Mouse (Mus musculus) MEL (cell line): ENCODE results near the gene Abhd17b. TPM values are rescaled to one million over a fixed set of nuclear protein-coding genes. Genes with fewer than 3 reads are reported as not detected.
A peak's percentile ranks its signal among the peaks of the same experiment; 100 is the strongest.

Experiments used
- DNase-seq: peaks from one replicate; pipeline ENCODE4 v3.0.0; 2011; ENCODE audit warnings: low read depth, low spot score
- H3K27ac ChIP-seq: 2 replicates; pipeline ENCODE4 v1.5.1; 2012; ENCODE audit warnings: low read depth, mild to moderate bottlenecking, control low read depth, low read length, moderate library complexity; ENCODE audit not compliant: control insufficient read depth
- H3K27me3 ChIP-seq, 2 experiments: fragments of 150-350 bp in 1 of 2; sonication (generic) in 1 of 2; 2 replicates each; pipeline ENCODE4 v1.6.1; 2012; ENCODE audit warnings: low read length in 2 of 2, mild to moderate bottlenecking in 2 of 2, improper control_type of control experiment in 1 of 2, moderate library complexity in 1 of 2; ENCODE audit not compliant: insufficient read depth in 2 of 2, control insufficient read depth in 1 of 2
- H3K36me3 ChIP-seq, 2 experiments: 2 replicates each; pipeline ENCODE4 v1.6.1; 2012 to 2014; ENCODE audit warnings: low read length in 2 of 2, improper control_type of control experiment in 1 of 2, inconsistent platforms in 1 of 2, mild to moderate bottlenecking in 1 of 2; ENCODE audit not compliant: insufficient read depth in 2 of 2, control insufficient read depth in 1 of 2
- H3K4me1 ChIP-seq, 2 experiments: fragments of 150-350 bp in 1 of 2; sonication (generic) in 1 of 2; 2 replicates each; pipeline ENCODE4 v1.6.1; 2012; ENCODE audit warnings: low read length in 2 of 2, improper control_type of control experiment in 1 of 2, mild to moderate bottlenecking in 1 of 2; ENCODE audit not compliant: insufficient read depth in 2 of 2, control insufficient read depth in 1 of 2
- H3K4me3 ChIP-seq, 2 experiments: fragments of 150-350 bp in 1 of 2; sonication (generic) in 1 of 2; 2 replicates each; pipeline ENCODE4 v1.5.1; 2012; ENCODE audit warnings: low read depth in 2 of 2, low read length in 2 of 2, mild to moderate bottlenecking in 2 of 2, moderate library complexity in 2 of 2, control low read depth in 1 of 2, improper control_type of control experiment in 1 of 2; ENCODE audit not compliant: control insufficient read depth in 1 of 2, insufficient read depth in 1 of 2
- H3K79me2 ChIP-seq: 2 replicates; pipeline ENCODE4 v1.6.1; 2012; ENCODE audit warnings: mild to moderate bottlenecking, low read length, moderate library complexity; ENCODE audit not compliant: control insufficient read depth, poor library complexity, insufficient read depth
- H3K9ac ChIP-seq: 2 replicates; pipeline ENCODE4 v1.6.1; 2012; ENCODE audit warnings: low read depth, mild to moderate bottlenecking, control low read depth, low read length, moderate library complexity; ENCODE audit not compliant: control insufficient read depth, poor library complexity, severe bottlenecking
- H3K9me3 ChIP-seq: fragments of 150-350 bp; sonication (generic); replicated peaks from 2 replicates; pipeline ENCODE4 v1.6.1; 2012; ENCODE audit warnings: mild to moderate bottlenecking, low read length, improper control_type of control experiment, moderate library complexity; ENCODE audit not compliant: insufficient read depth
- CHD1 ChIP-seq: IDR thresholded peaks from 2 replicates; pipeline ENCODE4 v1.6.1; 2012; ENCODE audit warnings: low read depth, mild to moderate bottlenecking, inconsistent platforms, low read length, improper control_type of control experiment
- CHD2 ChIP-seq: IDR thresholded peaks from 2 replicates; pipeline ENCODE4 v1.6.1; 2011; ENCODE audit warnings: low read length, improper control_type of control experiment
- CTCF ChIP-seq, 3 experiments: IDR thresholded peaks in 2 of 3; conservative IDR thresholded peaks in 1 of 3; 2 replicates each; pipeline ENCODE4 v1.5.1; 2011 to 2012; ENCODE audit warnings: low read length in 3 of 3, low read depth in 2 of 3, mild to moderate bottlenecking in 2 of 3, improper control_type of control experiment in 1 of 3, inconsistent platforms in 1 of 3, mixed read lengths in 1 of 3, moderate library complexity in 1 of 3; ENCODE audit not compliant: control insufficient read depth in 1 of 3, insufficient read depth in 1 of 3, poor library complexity in 1 of 3, severe bottlenecking in 1 of 3
- ELF1 ChIP-seq: IDR thresholded peaks from 2 replicates; pipeline ENCODE4 v1.6.1; 2014; ENCODE audit warnings: low read depth, mild to moderate bottlenecking, inconsistent platforms, low read length, improper control_type of control experiment, moderate library complexity
- EP300 ChIP-seq, 2 experiments: IDR thresholded peaks; 2 replicates each; pipeline ENCODE4 v1.6.1; 2011; ENCODE audit warnings: improper control_type of control experiment in 2 of 2, low read length in 2 of 2, low read depth in 1 of 2, mild to moderate bottlenecking in 1 of 2
- ETS1 ChIP-seq: IDR thresholded peaks from 2 replicates; pipeline ENCODE4 v1.6.1; 2012; ENCODE audit warnings: low read depth, mild to moderate bottlenecking, inconsistent platforms, low read length, improper control_type of control experiment, moderate library complexity
- GABPA ChIP-seq: IDR thresholded peaks from 2 replicates; pipeline ENCODE4 v1.6.1; 2012; ENCODE audit warnings: low read depth, mild to moderate bottlenecking, inconsistent platforms, low read length, improper control_type of control experiment, moderate library complexity
- GATA1 ChIP-seq: IDR thresholded peaks from 2 replicates; pipeline ENCODE4 v1.6.1; 2011; ENCODE audit warnings: low read depth, low read length, improper control_type of control experiment
- JUND ChIP-seq: IDR thresholded peaks from 2 replicates; pipeline ENCODE4 v1.6.1; 2011; ENCODE audit warnings: low read depth, mild to moderate bottlenecking, improper control_type of control experiment, low read length
- MAFK ChIP-seq: IDR thresholded peaks from 2 replicates; pipeline ENCODE4 v1.6.1; 2011; ENCODE audit warnings: low read depth, mild to moderate bottlenecking, low read length, improper control_type of control experiment, borderline replicate concordance
- MAX ChIP-seq: IDR thresholded peaks from 2 replicates; pipeline ENCODE4 v1.6.1; 2011; ENCODE audit warnings: low read length, improper control_type of control experiment
- MYC ChIP-seq: IDR thresholded peaks from 2 replicates; pipeline ENCODE4 v1.6.1; 2011; ENCODE audit warnings: low read depth, mild to moderate bottlenecking, low read length, improper control_type of control experiment, moderate library complexity
- NELFE ChIP-seq: IDR thresholded peaks from 2 replicates; pipeline ENCODE4 v1.6.1; 2011; ENCODE audit warnings: low read depth, low read length, improper control_type of control experiment
- POLR2A ChIP-seq, 2 experiments: IDR thresholded peaks; 2 replicates each; pipeline ENCODE4 v1.6.1; 2011 to 2012; ENCODE audit warnings: low read length in 2 of 2, mild to moderate bottlenecking in 2 of 2, control low read depth in 1 of 2, improper control_type of control experiment in 1 of 2, low read depth in 1 of 2, moderate library complexity in 1 of 2; ENCODE audit not compliant: control insufficient read depth in 1 of 2, insufficient read depth in 1 of 2, poor library complexity in 1 of 2
- POLR2AphosphoS5 ChIP-seq: IDR thresholded peaks from 2 replicates; pipeline ENCODE4 v1.6.1; 2012; ENCODE audit warnings: low read depth, borderline replicate concordance, mild to moderate bottlenecking, inconsistent platforms, low read length, moderate library complexity, mixed read lengths
- RCOR1 ChIP-seq: IDR thresholded peaks from 2 replicates; pipeline ENCODE4 v1.6.1; 2012; ENCODE audit warnings: low read depth, mild to moderate bottlenecking, inconsistent platforms, low read length, improper control_type of control experiment
- SIN3A ChIP-seq: IDR thresholded peaks from 2 replicates; pipeline ENCODE4 v1.6.1; 2012; ENCODE audit warnings: low read length, improper control_type of control experiment, inconsistent platforms
- TAL1 ChIP-seq: IDR thresholded peaks from 2 replicates; pipeline ENCODE4 v1.6.1; 2012; ENCODE audit warnings: mild to moderate bottlenecking, inconsistent platforms, low read length, moderate library complexity, mixed read lengths
- TCF12 ChIP-seq: IDR thresholded peaks from 2 replicates; pipeline ENCODE4 v1.6.1; 2014; ENCODE audit warnings: low read depth, mild to moderate bottlenecking, inconsistent platforms, low read length, improper control_type of control experiment, moderate library complexity
- UBTF ChIP-seq: IDR thresholded peaks from 2 replicates; pipeline ENCODE4 v1.6.1; 2012; ENCODE audit warnings: low read depth, mild to moderate bottlenecking, inconsistent platforms, low read length, improper control_type of control experiment, moderate library complexity, borderline replicate concordance; ENCODE audit not compliant: insufficient read depth
- USF1 ChIP-seq: IDR thresholded peaks from 2 replicates; pipeline ENCODE4 v1.6.1; 2014; ENCODE audit warnings: low read depth, mild to moderate bottlenecking, inconsistent platforms, low read length, improper control_type of control experiment, moderate library complexity
- ZC3H11A ChIP-seq: IDR thresholded peaks from 2 replicates; pipeline ENCODE4 v1.6.1; 2012; ENCODE audit warnings: low read depth, mild to moderate bottlenecking, inconsistent platforms, low read length, improper control_type of control experiment
- polyA plus RNA-seq, 2 experiments: library from polyadenylated mRNA; stranded (reverse) in 1 of 2; unstranded in 1 of 2; fragments of >175 nt in 1 of 2; fragments of >200 nt in 1 of 2; gene quantifications; 2 replicates each; pipeline versions ENCODE4 v1.2.1 to v1.2.4; 2012; ENCODE audit warnings: low replicate concordance in 2 of 2, low read depth in 1 of 2; ENCODE audit not compliant: insufficient read length in 2 of 2, insufficient read depth in 1 of 2, missing spikeins in 1 of 2
- total RNA-seq: library from RNA; depleted of rRNA; stranded (reverse); fragments of 300-350 nt; gene quantifications from 2 replicates; pipeline ENCODE4 v1.2.3, GENCODE M21; 2012; rRNA removed

The Abhd17b gene
- 15.8 and 17.9 TPM in 2 replicates for total RNA-seq
- polyA plus RNA-seq: 100 to 1,000 TPM in 1 of 2 experiments, 10 to 100 TPM in 1; 16.1 to 173 TPM

DNA sequence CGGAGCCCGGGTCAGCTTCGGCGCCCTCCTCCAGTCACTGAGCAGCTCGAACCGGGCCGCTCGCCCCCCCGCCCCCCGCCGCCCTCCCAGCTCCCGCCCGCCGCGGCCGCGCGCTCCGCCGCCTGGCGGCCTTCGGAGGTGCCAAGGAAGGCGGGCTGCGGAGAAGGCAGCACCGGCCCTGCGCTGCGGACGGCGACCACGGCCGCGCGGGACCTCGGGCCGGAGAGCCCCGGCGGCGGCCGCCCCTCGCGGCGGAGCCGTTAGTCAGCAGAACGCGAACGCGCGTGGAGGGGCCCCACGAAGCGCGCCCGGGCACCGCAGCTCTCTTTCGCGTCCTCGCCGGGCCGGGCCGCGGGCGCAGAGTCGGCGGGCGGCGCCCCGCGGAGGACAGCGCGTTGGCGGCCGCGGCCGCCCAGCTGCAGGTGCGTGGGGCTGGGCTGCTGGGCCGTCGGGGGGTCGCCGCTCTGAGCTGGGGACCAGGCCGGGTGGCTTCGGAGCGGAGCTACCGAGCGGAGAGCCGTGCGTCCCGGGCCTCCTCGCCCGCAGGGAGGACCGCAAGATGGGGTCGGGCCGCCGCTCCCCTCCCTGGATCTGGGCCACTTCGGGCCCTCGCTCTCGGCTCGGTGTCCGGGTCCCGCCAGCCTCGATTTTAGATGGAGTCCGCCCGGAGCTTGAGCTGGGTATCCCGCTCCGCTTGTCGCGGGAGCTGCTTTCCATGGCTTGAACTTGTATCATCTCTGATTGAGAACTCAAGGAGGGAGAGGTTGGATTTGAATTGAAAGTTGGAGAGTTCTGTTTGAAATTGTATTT lies at the start of gene Abhd17b:
Gene Abhd17b, plus strand, starts transcription at position 14 of the 810 bp plus-strand sequence.
- H3K4me1 ChIP-seq: peaks cover 3 to 6% of the 10 kb centered on the region in 2 experiments; a peak in 3 of 4 replicates
- peak; percentile 54 for DNase-seq
- H3K36me3 ChIP-seq: peaks cover 0 to 25% of the 10 kb centered on the region in 2 experiments; a peak in 2 of 4 replicates
- peak in 1 of 3 experiments; percentile 40; a peak in 2 of 6 replicates for TF ChIP-seq CTCF (IDR thresholded peaks at IDR 0.05 in 2 of 3, conservative IDR thresholded peaks at IDR 0.05 in 1 of 3; ENCODE audit: control insufficient read depth in 1 of 3, insufficient read depth in 1 of 3, low read depth in 2 of 3, low read length in 3 of 3, poor library complexity in 1 of 3, severe bottlenecking in 1 of 3)
- peak; percentile 34; the same call in 1 of the 2 replicates for TF ChIP-seq SIN3A
- peak in 1 of 2 experiments; percentile 35; a peak in 1 of 4 replicates for TF ChIP-seq POLR2A (IDR thresholded peaks at IDR 0.05; ENCODE audit: control insufficient read depth in 1 of 2, insufficient read depth in 1 of 2, low read depth in 1 of 2, low read length in 2 of 2, poor library complexity in 1 of 2)
- no peak for TF ChIP-seq MAFK
- TF ChIP-seq, all 39 proteins: peak for 3
- no peaks in the 10 kb centered on the region for H3K9me3 ChIP-seq
- H3K9ac ChIP-seq: peak within 1 kb of the TSS; percentile 92
- peak within 1 kb of the TSS; percentile 84 for H3K27ac ChIP-seq
- peak within 1 kb of the TSS; percentile 92 to 98 for H3K4me3 ChIP-seq
- H3K27me3 ChIP-seq: no peaks in the 10 kb centered on the region
- peaks cover 53% of the 10 kb centered on the region for H3K79me2 ChIP-seq

- no peaks in the 10 kb centered on the region for H3K79me2 ChIP-seq
- H3K9me3 ChIP-seq: no peaks in the 10 kb centered on the region
- H3K4me1 ChIP-seq: peaks cover 3 to 4% of the 10 kb centered on the region in 2 experiments; a peak in 3 of 4 replicates
- DNase-seq: peak; percentile 83
- H3K4me3 ChIP-seq: no peak overlapping the region; a peak in 1 of 4 replicates
- H3K27ac ChIP-seq: peak overlapping the region; percentile 83
- no peaks in the 10 kb centered on the region for H3K27me3 ChIP-seq
- peak overlapping the region; percentile 60 for H3K9ac ChIP-seq
- TF ChIP-seq NELFE (no peak), UBTF (no peak), ETS1 (peak; percentile 90), MAX (no peak; the same call in 1 of the 2 replicates), CHD1 (no peak), TCF12 (no peak), RCOR1 (no peak), GATA1 (peak; percentile 88), GABPA (no peak), EP300 (IDR thresholded peaks at IDR 0.05; ENCODE audit: low read depth in 1 of 2, low read length in 2 of 2) (peak in 1 of 2 experiments; percentile 48; a peak in 2 of 4 replicates), CHD2 (no peak), TAL1 (peak; percentile 77), USF1 (peak; percentile 62), MAFK (no peak), ZC3H11A (no peak), ELF1 (peak; percentile 61; the same call in 1 of the 2 replicates), SIN3A (peak; percentile 71), MYC (peak; percentile 84), JUND (no peak), POLR2AphosphoS5 (no peak)
- H3K36me3 ChIP-seq: peaks cover 0 to 7% of the 10 kb centered on the region in 2 experiments; a peak in 2 of 4 replicates
These were observed 49.1 kb upstream of the Abhd17b start for GRCm38 (mm10) chr19:21603836-21604235.
